Mouse (Mus musculus): ENCODE data around the gene Mtnr1a. TPM values are rescaled to one million over a fixed set of nuclear protein-coding genes. Genes with fewer than 3 reads are reported as not detected.

Gene Mtnr1a
- total RNA-seq, 1 experiment from 2014 or later: not detected

DNA sequence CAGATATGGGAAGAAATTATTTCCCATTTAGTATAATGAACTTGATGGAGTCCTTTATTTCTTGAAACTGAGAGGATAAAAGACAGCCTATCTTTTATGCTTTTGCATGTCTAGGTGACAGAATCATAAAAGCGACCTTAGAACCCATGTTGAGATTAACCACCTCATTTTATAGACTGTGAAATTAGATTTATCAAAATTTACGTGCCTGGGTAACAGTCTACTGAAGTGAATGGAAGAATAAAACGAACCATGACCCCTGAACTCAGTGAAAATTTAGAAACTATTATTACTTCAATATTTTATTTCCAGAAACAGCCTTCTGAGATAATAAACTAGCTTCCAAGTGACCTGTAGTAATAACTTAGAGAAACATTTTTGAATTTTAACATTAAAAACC, 24.7 kb downstream of the Mtnr1a start:
- ATAC-seq (replicated peaks; ENCODE audit: low read depth, poor library complexity, severe bottlenecking): no peak

GRCm38 (mm10) chr8:45109371-45110063, 40.6 kb downstream of the Mtnr1a start:
- no peak for ATAC-seq (replicated peaks; ENCODE audit: low read depth, poor library complexity, severe bottlenecking)

- no peak for ATAC-seq (replicated peaks; ENCODE audit: low read depth, poor library complexity, severe bottlenecking)
Observed at GRCm38 (mm10) chr8:45110064-45110812, 41.3 kb downstream of the Mtnr1a start.

GRCm38 (mm10) chr8:45110813-45111104, 41.8 kb downstream of the Mtnr1a start:
- no peak for ATAC-seq (replicated peaks; ENCODE audit: low read depth, poor library complexity, severe bottlenecking)

DNA sequence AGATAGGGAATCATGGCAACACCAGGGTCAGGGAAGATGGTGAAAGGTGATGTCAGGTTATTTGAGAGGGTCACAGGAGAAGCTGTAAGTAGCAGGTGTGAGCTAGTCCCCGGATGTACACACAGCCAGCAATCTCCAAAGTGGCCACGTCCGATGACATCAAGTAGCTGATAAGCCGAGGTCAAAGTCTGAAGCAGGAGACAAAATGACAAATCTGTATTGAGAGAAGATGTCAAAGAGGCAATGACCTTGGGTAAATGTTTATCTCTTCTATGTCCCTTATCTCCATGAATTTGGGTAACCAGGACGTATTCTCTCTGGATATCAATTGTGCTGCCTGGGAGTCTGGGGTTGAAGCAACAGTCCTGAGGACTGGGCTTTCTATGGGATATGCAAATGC, 42.9 kb downstream of the Mtnr1a start:
- no peak for ATAC-seq (replicated peaks; ENCODE audit: low read depth, poor library complexity, severe bottlenecking)

DNA sequence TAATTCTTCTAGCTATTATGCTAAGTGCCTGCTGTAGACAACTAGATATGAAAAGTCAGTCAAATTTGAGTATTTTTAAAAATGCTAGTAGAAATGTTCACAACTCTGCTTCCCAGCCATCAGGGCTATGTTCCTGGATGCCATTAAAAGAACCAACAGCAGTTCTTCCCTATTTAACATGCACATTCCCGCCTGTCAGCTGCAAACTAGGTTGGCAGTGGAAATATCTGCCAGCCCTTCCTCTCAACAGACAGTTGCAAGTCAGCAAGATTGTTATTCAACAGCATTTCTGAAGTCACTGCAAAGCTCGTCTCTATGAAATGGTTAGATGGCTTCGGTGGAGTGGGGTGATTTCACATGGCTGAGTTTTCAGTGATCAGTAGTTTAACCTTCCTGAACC, 48.7 kb downstream of the Mtnr1a start:
- no peak for ATAC-seq (replicated peaks; ENCODE audit: low read depth, poor library complexity, severe bottlenecking)

GRCm38 (mm10) chr8:45125680-45126079, 56.7 kb downstream of the Mtnr1a start:
- ATAC-seq (replicated peaks; ENCODE audit: low read depth, poor library complexity, severe bottlenecking): no peak

Other genes with a start within 250 kb of the Mtnr1a start
- gene Fat1, start 133.7 kb upstream of the Mtnr1a start, total RNA-seq (2017): 0.05 TPM in 1 of 2 replicates, not detected in the other
- not detected in 2 replicates for gene F11, start 192.9 kb downstream of the Mtnr1a start, total RNA-seq (2017)
- gene Klkb1, start 225.7 kb downstream of the Mtnr1a start, total RNA-seq (2017): not detected in 2 replicates
- not detected in 2 replicates for gene Gm45753, start 239.3 kb downstream of the Mtnr1a start, total RNA-seq (2017)